ENCODE assay signal across 19 mouse cellular contexts in genomic region chrX:142980855-142981529, GRCm38 (mm10).
"Had no signal": no experiment of that assay in that cellular context is flagged by ENCODE, and none has a peak within 500 bp of the region (broad histone marks: within the 10 kb centered on the region; RNA-seq: fewer than 3 reads in every experiment).

No protein-coding gene starts in this region.

- DNase-seq: kidney, adult 2 months; kidney, postnatal 10 days; kidney, postnatal 36 days; left cerebral cortex, postnatal 4 days; lung, embryonic 14.5 days; right cerebral cortex, adult 18-20 months; right cerebral cortex, postnatal 25 days; thymus, adult 18-20 months; thymus, postnatal 36 days had no signal

- H3K36me3 ChIP-seq: kidney, embryonic 15.5 days; limb, embryonic 12.5 days; limb, embryonic 15.5 days; midbrain, embryonic 12.5 days; midbrain, embryonic 15.5 days; neural tube, embryonic 12.5 days; neural tube, embryonic 15.5 days had no signal

- H3K27me3 ChIP-seq: midbrain, embryonic 15.5 days; neural tube, embryonic 12.5 days had no signal

- H3K9me3 ChIP-seq: kidney, embryonic 15.5 days; limb, embryonic 12.5 days; limb, embryonic 15.5 days; midbrain, embryonic 12.5 days; midbrain, embryonic 15.5 days; neural tube, embryonic 12.5 days; neural tube, embryonic 15.5 days had no signal

- H3K9ac ChIP-seq: kidney, embryonic 15.5 days; limb, embryonic 12.5 days; limb, embryonic 15.5 days; lung, embryonic 14.5 days; midbrain, embryonic 12.5 days; midbrain, embryonic 15.5 days; neural tube, embryonic 12.5 days; neural tube, embryonic 15.5 days had no signal

- H3K4me1 ChIP-seq: kidney, embryonic 15.5 days; limb, embryonic 12.5 days; limb, embryonic 15.5 days; midbrain, embryonic 12.5 days; midbrain, embryonic 15.5 days; neural tube, embryonic 12.5 days; neural tube, embryonic 15.5 days had no signal

- H3K27ac ChIP-seq: kidney, embryonic 15.5 days; limb, embryonic 12.5 days; limb, embryonic 15.5 days; macrophage; midbrain, embryonic 12.5 days; midbrain, embryonic 15.5 days; neural tube, embryonic 12.5 days; neural tube, embryonic 15.5 days had no signal

- H3K4me3 ChIP-seq: kidney, embryonic 15.5 days; limb, embryonic 12.5 days; limb, embryonic 15.5 days; midbrain, embryonic 12.5 days; midbrain, embryonic 15.5 days; neural tube, embryonic 12.5 days; neural tube, embryonic 15.5 days had no signal

- ATAC-seq: intestine, postnatal 0 days; lung, postnatal 0 days; midbrain, embryonic 15.5 days had no signal

- H3K4me2 ChIP-seq: kidney, embryonic 15.5 days; limb, embryonic 12.5 days; limb, embryonic 15.5 days; lung, embryonic 14.5 days; midbrain, embryonic 12.5 days; midbrain, embryonic 15.5 days; neural tube, embryonic 12.5 days; neural tube, embryonic 15.5 days had no signal
